Mouse (Mus musculus): ENCODE results near the gene A630023A22Rik.

A630023A22Rik gene

DNA sequence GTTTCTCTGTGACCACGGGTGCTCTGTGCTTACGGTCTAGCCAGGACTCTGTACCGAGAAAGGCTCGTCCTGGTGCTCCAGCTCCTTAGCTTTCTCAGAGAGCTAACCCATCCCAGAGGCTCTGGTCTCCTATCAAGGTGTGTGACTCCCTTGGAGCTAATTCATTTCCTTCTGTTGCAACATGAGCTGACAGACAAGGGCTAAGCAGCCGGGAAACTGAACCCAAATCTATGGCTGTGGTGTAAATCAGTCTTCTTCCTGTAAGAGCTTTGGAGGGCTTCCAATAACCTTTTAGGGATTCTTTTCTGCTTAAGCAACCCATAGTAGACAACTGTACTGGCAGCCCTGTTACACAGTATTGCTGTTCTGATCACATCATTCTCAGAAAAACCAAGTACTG is at the start of gene A630023A22Rik:
TSS of gene A630023A22Rik (minus strand) at position 154 of the 400 bp plus-strand sequence.
- no peak for DNase-seq

DNA sequence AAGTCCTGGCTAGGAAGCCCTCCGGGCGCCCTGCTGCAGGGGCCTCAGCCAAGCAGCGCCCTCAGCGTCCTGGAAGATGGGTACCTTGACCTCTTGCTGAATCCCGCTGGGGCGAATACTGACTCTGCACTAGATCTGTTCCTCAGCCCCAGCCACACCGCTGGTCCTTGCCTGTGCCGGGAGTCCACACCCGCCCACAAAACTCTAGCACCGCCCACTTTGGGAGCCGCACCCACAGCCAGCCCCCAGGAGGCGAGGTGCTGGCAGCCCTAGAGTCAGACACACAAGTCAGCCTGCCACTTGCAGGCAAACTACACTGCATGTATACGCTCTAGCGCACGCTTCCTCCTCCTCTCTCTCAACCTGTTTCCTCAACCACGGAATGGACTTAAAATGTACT is 49.8 kb upstream of the A630023A22Rik start, which contains the start of gene Npy4r:
TSS of gene Npy4r (minus strand) at position 148 of the 400 bp plus-strand sequence.
- peak; percentile 7 for DNase-seq

DNA sequence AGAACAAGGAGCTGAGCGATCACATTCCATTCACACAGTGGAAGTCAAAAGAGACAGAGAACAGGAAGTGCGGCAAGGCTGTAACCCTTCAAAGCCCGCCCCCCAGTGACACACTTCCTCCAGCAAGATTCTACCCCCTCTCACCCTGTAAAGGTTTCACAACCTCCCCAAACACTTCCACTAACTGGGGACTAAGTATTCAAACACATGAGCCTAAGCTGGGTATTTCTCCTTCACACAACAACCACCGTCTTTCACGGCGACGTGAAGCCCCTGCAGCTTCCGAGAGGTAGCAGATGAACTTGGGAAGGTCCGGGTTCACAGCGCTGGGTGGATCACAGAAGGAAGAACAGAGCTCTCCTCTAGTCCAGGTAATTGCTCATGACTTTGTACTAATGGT is 40.4 kb upstream of the A630023A22Rik start:
- no peak for DNase-seq

DNA sequence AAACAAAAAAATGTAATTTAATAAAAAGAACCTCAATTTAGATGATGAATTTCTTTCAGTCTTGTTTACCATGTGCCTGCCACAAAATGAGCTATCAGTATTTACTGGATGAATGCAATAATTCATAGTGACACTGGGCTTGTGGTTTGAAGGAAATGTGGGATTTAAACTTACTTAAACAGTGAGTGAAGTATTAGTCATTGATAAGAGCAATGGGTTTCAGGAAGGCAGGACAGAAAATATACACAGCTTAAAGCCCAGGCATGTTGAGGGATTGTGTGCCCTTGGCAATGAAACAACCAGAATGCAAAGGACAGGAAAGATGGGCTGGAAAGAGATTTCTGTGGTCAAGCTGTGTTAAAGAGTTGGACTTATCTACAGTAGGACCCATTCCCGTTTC is 39.8 kb upstream of the A630023A22Rik start:
- DNase-seq: no peak

DNA sequence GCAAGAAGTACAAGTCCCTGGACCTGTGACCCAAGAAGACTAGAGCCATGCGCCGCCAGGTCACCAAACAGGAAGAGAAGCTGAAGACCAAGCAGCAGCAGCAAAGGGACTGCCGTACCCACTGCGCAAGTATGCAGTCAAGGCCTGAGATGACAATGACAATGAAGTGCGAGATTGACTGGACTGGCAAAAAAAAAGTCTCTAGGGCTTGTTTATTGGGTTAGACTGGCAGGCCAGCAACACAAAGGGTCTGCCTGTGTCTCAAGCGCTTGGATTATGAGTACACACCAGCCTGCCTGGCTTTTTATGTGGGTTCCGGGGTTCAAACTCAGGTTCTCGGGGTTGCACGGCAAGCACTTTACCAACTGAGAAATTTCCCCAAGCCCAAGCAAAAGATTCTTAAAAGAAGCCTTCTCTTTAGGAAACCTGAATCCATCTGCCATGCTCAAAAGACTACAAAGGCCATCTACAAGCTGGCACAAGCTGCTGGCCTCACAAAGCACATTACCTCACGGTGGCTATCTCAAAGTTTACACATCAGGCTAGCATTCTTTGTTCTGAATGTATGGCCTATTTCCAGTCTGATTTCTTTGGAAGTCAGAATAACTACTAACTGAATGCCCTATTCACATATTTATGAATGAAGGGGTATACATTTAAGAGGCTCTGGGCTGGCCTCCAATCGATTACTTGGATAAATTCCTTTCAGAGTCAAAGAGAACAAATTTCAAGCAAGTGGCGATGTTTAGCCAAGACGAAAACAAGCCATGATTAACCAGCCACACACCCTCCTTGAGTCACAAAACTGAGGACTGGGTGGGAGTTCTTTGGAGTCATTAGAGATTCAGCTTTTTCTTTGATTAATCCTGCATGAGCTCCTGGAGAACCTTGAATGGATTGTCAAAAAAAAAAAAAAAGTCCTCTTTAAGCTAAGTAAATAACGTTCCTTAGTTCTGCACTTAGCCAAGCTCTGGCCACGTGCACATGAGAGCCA is 37.4 kb upstream of the A630023A22Rik start:
- no peak for DNase-seq

DNA sequence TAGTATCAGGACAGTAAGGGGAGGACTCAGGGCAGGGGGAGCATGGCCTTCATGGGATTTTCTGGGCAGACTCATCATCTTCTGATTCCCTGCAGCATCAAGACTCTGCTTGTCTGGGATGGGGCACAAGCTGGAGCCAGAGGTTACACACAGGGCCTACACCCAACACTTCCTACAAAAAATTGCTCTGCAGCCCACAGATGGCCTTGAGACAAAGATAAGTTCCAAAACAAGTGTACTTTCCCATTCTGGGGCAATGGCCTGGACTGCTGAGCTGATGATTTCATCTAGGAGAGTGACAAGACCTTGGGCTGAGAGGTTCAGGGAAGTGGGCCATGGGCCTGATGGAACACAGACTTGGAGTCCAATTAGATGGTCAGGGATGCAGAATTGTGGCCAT is 32.8 kb upstream of the A630023A22Rik start:
- no peak for DNase-seq

DNA sequence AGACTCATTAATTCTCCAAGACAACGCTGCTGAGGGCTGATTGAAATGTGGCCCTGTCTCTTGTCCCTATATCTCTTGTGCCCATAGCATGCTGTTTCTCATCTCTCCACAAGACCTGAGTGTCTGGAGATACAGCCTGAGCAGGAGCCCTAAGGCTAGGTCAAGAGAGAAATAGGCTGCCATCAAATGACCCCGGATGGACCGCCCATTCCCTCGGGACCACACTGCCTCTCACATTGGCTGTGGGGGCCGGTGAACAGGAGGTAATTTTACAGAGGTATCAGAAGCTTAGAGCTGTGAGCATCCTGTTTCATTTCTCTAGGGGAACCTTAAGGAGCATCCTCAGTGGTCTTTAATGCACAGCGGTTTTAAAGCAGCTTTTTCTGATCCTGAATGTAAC is 28.7 kb upstream of the A630023A22Rik start:
- no peak for DNase-seq

DNA sequence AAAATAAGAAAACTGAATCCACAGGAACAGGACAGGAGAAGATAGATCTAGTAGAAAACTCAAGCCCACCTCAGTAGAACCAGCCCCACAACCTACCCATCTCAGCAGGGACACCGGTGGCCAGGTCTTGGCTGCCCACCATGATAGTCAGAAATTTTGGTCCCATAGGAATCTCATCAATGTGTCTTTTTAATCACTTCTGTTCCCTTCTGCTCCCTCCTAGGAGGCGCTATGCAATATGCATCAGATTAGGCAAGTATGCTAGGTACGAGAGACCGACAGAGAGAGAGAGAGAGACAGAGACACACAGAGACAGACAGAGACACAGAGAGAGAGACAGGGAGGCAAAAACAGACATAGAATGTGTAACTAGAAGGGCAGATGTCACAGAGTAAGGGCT is 19.1 kb upstream of the A630023A22Rik start:
- no peak for DNase-seq

DNA sequence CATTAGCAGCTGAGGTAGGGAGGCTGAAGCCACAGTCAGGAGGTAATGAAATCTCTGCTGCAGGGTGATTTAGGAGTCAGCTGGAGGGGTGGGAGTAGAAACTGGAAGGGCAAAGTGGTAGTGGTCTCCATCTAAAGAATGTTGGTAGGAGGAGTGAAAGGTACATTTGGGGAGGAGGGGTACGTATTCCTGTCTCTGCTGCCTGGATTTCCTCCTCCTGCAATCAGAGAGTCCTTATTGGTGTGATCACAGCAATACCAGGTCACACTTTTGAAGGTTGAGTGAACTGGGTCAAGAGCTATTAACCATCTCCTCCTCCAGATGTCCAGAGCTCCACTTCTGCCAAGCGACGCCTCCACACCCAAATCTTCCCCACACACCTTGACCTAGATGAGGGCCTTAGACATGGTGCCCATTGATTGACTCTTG is 18.4 kb upstream of the A630023A22Rik start:
- no peak for DNase-seq

DNA sequence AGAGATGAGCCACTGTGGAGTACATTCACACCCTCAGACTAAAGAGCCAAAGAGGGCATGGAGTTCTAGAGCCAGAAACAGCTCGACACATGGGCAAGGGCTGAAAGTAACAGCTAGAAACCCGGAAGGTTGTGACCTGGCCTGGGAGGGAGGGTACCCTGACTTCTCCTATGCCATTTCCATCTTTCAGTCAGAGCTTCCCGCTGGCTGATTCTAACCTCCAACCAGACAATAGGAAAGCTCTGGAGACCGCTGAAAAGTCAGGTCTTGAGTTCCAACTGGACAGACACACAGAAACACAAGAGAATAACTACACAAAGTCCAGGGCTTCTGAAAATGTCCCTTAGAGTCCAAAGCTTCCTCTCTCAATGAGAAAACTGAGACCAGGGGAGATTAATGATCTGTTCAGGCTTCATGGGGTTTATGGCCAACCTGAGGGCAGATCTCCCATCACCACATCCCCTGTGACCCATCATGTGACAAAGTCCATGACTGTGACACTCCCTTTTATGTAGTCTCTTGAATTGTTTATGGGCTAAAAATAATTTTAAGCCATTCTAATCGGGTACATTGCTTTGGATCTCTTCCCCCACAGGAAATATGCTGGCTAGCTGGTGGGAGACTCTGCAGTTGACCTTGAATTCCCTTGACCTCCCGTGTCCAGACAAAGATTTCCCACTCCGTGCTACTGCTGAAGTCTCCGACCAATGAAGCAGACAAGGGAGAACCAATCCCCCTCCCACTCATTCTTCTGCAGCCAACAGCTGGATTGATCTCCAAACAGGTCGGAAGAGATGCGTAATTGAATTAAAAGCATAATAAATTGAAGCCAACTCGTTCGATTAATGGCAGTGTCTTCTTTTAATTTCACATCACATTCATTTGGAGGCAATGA is 17.7 kb upstream of the A630023A22Rik start:
- DNase-seq: no peak

DNA sequence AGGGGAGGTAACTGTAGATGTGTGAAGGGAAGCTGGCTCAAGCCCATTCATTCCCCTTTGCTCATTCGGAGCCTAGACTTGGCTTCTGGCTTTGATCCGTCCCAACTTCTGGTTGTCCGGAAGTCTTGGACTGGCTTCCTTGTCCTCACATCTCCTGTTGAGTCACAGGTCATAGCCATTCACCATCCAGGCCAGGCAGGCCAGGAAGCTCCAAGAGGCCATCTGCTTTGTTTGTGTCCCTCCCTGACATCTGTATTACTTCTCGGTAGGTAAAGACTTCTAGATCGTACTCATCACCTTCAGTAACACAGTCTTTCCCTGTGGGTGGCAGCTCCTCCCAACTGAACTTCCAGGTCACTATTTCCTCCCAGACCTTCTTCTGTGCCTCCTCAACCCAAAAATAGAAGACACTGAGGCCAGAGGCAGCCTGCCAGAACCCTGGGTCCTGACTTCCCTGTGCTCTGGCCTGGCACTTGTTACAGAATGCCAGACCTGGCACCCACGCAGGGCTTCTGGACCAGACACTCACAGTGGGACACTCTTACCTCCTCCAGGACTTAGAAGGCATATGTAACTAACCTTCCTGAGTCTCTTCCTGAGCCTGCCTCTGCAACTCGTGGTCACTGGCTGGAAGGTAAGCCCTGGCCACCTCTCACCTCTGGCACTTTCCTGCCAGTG is 16.6 kb upstream of the A630023A22Rik start:
- DNase-seq: no peak

DNA sequence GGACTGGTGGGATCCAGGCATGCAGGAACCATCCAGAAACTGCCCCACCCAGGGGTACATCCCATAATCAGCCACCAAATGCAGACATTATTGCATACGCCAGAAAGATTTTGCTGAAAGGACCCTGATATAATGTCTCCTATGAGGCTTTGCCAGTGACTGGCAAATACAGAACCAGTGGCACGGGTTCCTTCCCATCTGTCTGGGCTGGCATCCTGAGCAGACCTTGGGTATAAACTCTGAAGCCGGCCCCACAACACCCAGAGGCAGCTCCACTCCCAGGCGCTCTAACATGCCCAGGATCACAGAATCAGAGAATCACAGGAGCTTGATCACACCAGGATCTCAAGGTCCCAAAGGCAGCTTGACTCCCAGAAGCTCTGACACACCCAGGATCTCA is 11.8 kb upstream of the A630023A22Rik start:
- no peak for DNase-seq

DNA sequence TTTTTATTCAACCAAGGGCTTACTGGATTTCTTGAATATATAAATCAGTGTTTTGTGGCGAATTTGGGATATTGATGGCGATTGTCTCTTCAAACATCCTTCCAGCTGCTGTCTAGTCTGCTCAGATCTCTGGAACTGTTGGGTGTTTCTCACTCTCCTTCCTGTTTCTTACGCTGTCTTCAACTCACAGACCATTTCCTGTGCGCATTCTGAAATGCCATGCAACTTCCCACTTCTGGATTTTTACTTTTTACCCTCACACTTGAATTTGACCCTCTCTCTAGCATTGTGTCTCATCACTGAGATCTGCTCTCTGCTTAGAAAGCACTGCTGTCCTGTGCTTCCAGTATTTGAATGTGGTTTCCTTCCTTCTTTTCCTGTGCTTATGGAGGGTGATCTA is 5.0 kb upstream of the A630023A22Rik start:
- no peak for DNase-seq

DNA sequence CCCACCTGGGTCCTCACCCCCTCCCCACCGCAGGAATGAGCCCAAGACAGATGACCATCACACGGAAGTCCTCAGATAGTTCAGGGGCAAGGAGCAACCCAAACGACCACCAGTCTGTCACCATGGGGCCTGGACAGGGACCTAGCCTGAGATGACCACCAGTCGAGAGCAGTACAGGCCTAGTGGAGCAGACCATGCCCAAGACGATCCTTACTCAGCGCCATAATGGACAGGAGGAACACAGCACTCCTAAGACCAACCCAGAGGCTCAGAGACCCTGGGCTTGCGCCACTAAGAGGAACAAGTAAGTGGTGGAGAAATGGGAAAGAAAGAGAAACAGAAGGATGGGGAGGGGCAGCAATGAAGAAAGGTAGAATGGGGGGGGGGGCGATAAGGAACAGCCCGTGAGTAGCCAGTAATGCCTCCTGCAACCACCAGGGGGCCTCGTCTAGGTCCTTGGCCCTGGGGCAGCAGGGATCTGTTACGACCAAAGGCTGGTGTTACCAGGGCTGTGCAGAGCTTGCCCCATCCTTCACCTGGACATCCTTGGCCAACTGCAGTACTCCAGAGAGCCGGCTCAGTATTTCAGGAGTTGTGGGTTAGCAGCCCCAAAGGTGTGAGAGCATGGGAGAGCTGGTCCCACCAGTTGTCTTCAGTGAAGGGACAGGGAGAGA is 4.0 kb upstream of the A630023A22Rik start:
- DNase-seq: no peak

DNA sequence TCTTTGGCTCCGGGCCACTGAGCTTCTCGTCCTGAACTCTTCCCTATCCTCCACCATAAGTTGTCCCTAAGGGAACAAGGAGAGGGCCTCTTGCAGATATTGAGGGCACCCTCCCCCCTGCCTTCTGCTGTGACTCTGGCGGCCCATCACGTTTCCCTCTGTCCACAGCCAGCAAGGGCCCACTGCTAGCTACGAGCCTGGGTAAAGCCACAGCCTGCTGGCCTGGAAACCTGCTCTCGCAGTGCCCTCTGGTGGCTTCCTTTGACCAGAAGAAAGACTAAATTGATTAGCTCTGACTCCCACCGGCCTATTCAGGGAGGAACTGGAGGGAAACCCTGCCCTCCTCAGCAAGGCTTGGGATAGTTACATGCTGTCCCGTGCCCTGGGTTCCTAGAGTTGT is 2.3 kb upstream of the A630023A22Rik start:
- DNase-seq: peak; percentile 21

DNA sequence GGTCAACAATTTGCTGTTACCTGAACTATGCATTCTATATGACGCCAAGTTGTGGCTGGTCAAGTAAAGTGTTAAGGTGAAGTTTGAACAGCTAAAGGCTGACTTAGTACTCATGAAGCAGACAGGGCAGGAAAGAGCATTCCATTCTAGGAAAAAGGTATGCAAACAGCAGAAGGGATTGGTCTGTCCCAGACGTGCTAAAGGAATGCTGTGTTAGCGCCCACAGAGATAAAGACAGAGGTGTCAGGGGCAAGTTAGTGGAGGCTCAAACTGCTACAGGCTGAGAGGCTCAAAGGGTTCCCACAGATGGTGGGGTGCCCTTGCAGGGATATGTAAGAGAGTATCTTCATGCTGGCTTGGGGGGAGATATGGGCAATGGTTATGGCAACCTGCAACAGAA is 1.3 kb upstream of the A630023A22Rik start:
- DNase-seq: no peak

DNA sequence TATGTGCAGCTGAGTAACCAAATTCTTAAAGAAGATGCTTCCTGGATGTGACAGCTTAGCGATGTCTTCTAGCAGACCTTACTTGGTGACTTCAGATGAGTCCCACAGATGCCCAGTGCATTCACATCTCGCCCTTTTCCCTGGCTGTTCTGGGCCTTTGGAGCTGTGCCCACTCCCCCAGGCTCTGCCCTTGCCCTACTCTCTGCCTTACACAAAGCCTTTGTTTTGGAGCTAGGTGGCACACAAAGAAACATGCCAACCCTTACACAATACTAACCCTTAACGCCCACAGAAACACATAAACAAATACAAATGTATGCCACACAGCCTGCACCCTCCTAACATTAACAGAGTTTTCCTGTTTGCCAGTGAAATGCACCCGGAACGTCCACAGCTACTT is 6.4 kb downstream of the A630023A22Rik start:
- DNase-seq: no peak

DNA sequence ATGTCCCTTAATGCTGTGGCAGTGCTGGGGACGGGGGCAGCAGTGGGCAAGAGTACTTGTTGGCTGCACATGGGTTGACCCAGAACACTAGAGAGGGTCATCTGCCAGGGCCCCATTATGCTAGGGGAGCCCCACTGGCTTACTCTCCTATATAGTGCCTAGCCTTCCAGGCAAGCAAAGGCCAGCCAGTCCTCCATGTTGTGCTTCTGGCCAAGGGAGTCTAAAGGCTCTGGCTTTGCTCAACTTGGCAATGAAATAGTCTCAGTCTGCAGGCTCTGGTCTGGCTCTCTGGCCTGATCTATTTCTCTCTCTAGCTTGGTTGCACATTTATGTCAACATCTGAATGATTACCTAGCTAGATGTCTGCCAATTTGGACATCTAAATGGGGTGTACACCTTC is 9.7 kb downstream of the A630023A22Rik start:
- DNase-seq: no peak

DNA sequence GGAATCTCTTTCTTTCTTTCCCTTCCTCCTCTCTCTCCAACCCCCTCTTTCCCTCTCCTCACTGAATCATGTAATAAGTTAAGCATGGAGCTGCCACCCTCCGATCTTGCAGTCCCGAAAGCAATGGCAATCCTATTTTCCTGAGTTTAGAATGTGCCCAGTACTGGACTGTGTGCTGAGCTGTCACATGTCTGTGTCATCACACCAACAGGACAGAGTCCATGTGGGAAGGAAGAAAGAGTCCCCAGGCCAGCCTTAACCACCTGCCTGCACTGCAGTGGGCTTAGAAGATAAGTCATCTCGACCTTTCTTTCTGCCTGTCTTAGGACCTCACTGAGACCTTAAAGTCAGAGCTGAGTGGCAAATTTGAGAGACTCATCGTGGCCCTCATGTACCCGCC is 11.1 kb downstream of the A630023A22Rik start:
- no peak for DNase-seq

DNA sequence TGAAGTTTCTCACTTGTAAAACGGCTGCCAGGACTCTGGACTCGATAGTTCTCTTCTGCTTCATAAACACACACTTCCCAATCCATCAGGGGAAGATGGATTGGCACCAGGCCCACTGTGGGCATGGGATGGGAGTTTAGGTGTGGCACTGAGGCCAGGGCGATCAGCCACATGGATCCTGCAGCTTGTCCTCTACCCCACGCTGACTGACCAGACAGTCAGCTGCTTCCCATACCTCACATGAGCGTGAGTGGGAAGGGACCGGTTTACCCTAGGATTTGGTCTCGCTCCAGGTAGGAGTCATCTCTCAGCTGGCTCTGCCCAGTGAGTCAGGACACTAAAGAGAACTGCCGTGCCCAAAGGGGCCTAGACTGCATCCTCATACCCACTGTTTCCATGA is 12.8 kb downstream of the A630023A22Rik start:
- no peak for DNase-seq

DNA sequence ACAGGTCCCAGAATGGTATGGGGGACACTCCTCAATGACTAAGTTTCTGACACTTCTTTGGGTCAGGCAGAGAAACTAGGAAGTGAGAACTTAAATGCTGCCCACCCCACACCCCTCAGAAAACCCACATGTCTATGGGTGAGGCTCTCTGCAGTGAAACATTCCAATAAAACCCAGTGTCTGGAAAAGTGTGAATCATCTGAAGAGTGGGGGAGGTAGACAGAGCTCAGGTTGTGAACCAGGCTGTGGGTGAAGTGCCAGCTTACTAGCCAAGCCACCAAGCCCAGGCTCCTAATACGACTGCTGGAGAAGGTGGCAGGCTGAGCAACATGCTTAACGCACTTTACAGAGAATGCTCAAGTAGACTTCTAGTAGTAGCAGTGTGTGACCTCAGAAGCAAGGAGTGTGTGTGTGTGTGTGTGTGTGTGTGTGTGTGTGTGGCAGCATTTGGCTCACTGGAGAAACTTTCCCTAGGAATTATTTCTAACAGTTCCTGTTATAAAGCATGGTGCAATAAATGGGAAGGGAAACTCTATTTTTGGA is 14.6 kb downstream of the A630023A22Rik start:
- no peak for DNase-seq

DNA sequence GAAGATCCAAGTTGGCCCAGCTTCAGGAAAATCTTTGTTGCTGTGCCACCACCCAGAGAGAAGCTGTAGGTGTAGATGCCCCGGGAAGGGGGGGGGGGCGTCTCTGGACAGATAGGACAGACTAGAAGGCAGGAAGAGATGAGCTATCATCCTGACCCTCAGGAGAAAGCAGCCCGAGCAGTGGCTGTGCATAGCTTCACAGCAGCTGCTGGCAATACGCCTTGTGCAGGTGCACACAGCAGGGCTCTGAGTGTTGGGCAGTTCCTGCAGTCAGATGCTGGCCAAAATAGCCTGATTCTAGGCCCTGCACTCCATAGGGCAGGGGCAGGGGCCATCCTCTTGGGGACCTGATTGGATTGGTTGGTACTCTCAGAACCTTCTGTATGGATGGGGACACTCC is 15.7 kb downstream of the A630023A22Rik start:
- no peak for DNase-seq

Measured in right cerebral cortex, postnatal 25 days (tissue).